Mouse (Mus musculus): ENCODE data around the gene Dmap1. TPM values are rescaled to one million over a fixed set of nuclear protein-coding genes. Genes with fewer than 3 reads are reported as not detected.
A peak's percentile ranks its signal among the peaks of the same experiment; 100 is the strongest.

Dmap1 gene
- polyA plus RNA-seq, 1 experiment from 2014 or later: 85.3 TPM

DNA sequence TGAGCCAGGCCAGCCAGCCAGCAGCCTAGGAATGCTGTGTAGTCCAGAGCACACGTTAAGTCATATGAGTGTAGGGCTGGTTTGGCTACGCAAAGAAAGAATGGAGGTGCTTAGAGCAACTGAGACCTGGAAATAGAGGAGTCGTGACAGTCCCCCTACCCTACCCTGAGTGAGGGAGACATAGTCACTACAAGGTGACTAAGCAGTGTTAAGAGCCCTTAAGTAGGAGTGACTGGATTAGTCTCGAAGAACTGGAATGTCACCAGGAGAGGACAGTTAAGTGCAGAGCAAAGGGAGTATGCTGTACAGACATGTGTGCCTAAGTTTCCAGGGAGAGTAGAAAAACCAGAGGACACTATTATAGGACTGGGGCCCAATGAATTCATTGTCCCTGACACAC lies 45.9 kb downstream of the Dmap1 start:
- Histone ChIP-seq H3K9me3 (ENCODE audit: control insufficient read depth, low read length) (no peaks in the 10 kb centered on the region), H3K36me3 (ENCODE audit: control insufficient read depth, insufficient read depth, low read length) (no peaks in the 10 kb centered on the region), H3K27ac (ENCODE audit: low read depth, low read length) (no peak overlapping the region), H3K27me3 (ENCODE audit: control insufficient read depth, insufficient read depth, low read length) (no peaks in the 10 kb centered on the region), H3K4me1 (ENCODE audit: control insufficient read depth, insufficient read depth, low read length) (0 out of 2 replicates have a peak, but pooled peaks cover 2% of the 10 kb centered on the region), H3K4me2 (ENCODE audit: low read depth) (no peak overlapping the region), H3K4me3 (ENCODE audit: low read depth, low read length) (no peak overlapping the region), H3K9ac (ENCODE audit: low read length) (no peak overlapping the region)
- no peak for ATAC-seq (ENCODE audit: insufficient read depth, low FRiP score, low TSS enrichment)
- no peak for DNase-seq (ENCODE audit: low spot score)
- 92% methylated on average over 4 of the region's 4 CpGs for WGBS

DNA sequence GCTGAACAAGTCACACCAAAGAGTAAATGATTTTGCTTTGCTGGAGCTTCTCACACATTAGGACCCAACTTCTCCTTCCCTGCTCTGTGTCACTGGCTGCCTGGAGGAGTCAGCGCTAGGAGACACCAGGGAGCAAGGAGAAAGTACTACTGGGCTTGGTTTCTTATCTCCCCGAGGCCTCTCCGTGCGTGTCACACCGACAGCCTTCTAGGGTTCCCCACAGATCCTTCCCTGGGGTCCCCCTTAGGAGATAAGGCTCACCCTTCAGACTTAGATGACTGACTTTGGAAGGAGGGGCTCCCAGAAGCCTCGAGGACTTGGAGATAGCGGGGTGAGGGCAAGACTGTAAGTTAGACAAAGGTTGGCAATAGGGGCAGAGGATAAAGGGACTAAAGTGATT lies 47.4 kb downstream of the Dmap1 start:
- H3K9ac ChIP-seq (ENCODE audit: low read length): no peak overlapping the region
- 90% methylated on average over 7 of the region's 7 CpGs for WGBS
- no peak overlapping the region for H3K27ac ChIP-seq (ENCODE audit: low read depth, low read length)
- H3K9me3 ChIP-seq (ENCODE audit: control insufficient read depth, low read length): no peaks in the 10 kb centered on the region
- H3K4me3 ChIP-seq (ENCODE audit: low read depth, low read length): no peak overlapping the region
- peaks cover 8% of the 10 kb centered on the region; the same call in 1 of the 2 replicates for H3K4me1 ChIP-seq (ENCODE audit: control insufficient read depth, insufficient read depth, low read length)
- no peak for DNase-seq (ENCODE audit: low spot score)
- ATAC-seq (ENCODE audit: insufficient read depth, low FRiP score, low TSS enrichment): no peak
- H3K4me2 ChIP-seq (ENCODE audit: low read depth): no peak overlapping the region
- no peaks in the 10 kb centered on the region for H3K36me3 ChIP-seq (ENCODE audit: control insufficient read depth, insufficient read depth, low read length)
- H3K27me3 ChIP-seq (ENCODE audit: control insufficient read depth, insufficient read depth, low read length): no peaks in the 10 kb centered on the region

DNA sequence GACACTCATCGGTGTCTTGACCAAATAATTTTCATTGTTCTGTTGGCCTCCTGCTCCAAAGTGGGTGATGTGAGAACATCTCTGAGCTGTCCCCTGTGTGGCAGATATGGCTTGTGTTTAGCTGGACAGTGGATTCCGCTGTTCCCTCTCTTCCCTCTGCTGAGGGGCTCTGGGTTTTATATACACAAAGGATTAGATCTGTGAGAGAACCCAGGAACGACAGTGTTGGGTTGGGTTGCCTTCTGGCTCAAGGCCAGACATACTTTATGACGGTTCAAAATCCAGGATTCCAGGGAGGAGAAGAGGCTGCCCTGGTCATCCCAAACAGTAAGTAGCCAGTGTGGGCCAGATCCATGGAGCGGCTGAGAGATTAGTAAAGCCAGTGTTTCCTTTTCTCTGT lies 48.5 kb downstream of the Dmap1 start:
- Histone ChIP-seq H3K4me1 (ENCODE audit: control insufficient read depth, insufficient read depth, low read length) (peaks cover 8% of the 10 kb centered on the region; the same call in 1 of the 2 replicates), H3K9ac (ENCODE audit: low read length) (no peak overlapping the region), H3K4me2 (ENCODE audit: low read depth) (no peak overlapping the region), H3K27me3 (ENCODE audit: control insufficient read depth, insufficient read depth, low read length) (no peaks in the 10 kb centered on the region), H3K36me3 (ENCODE audit: control insufficient read depth, insufficient read depth, low read length) (no peaks in the 10 kb centered on the region), H3K4me3 (ENCODE audit: low read depth, low read length) (no peak overlapping the region), H3K9me3 (ENCODE audit: control insufficient read depth, low read length) (no peaks in the 10 kb centered on the region), H3K27ac (ENCODE audit: low read depth, low read length) (no peak overlapping the region)
- ATAC-seq (ENCODE audit: insufficient read depth, low FRiP score, low TSS enrichment) (no peak), DNase-seq (ENCODE audit: low spot score) (no peak)
- WGBS: 81% methylated on average over 5 of the region's 5 CpGs

GRCm38 (mm10) chr4:117630053-117630670 lies 51.9 kb downstream of the Dmap1 start:
- Histone ChIP-seq H3K9me3 (ENCODE audit: control insufficient read depth, low read length) (no peaks in the 10 kb centered on the region), H3K36me3 (ENCODE audit: control insufficient read depth, insufficient read depth, low read length) (no peaks in the 10 kb centered on the region), H3K4me3 (ENCODE audit: low read depth, low read length) (no peak overlapping the region), H3K27me3 (ENCODE audit: control insufficient read depth, insufficient read depth, low read length) (no peaks in the 10 kb centered on the region), H3K4me2 (ENCODE audit: low read depth) (no peak overlapping the region), H3K9ac (ENCODE audit: low read length) (0 out of 2 replicates have a peak overlapping the region, but pooled peaks have one; percentile 6), H3K4me1 (ENCODE audit: control insufficient read depth, insufficient read depth, low read length) (peaks cover 6% of the 10 kb centered on the region; the same call in 1 of the 2 replicates), H3K27ac (ENCODE audit: low read depth, low read length) (no peak overlapping the region)
- WGBS: 32% methylated on average over 6 of the region's 6 CpGs
- ATAC-seq (ENCODE audit: insufficient read depth, low FRiP score, low TSS enrichment) (no peak), DNase-seq (ENCODE audit: low spot score) (no peak)

DNA sequence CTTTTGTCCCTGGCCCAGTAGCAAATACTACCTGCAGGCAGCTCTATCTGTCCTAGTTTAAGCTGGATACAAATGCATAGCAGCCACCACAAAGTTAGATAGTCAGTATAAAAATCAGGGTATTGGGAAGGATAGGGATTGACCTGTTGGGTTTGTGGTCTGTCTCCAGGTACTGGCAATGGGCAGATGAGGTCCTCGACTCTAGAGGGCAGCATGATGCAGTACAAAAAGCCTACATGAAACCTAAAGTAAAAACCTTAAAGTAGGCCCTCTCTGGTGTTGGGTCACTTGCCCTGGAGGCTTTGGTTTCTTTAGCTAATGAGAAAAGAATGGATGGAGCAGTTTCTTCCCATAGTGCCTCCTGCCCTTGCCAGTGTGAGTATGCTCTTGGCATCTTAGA lies 53.6 kb downstream of the Dmap1 start:
- no peak overlapping the region for H3K9ac ChIP-seq (ENCODE audit: low read length)
- ATAC-seq (ENCODE audit: insufficient read depth, low FRiP score, low TSS enrichment) (no peak), DNase-seq (ENCODE audit: low spot score) (no peak)
- H3K36me3 ChIP-seq (ENCODE audit: control insufficient read depth, insufficient read depth, low read length): no peaks in the 10 kb centered on the region
- no peak overlapping the region for H3K4me3 ChIP-seq (ENCODE audit: low read depth, low read length)
- H3K9me3 ChIP-seq (ENCODE audit: control insufficient read depth, low read length): no peaks in the 10 kb centered on the region
- H3K27ac ChIP-seq (ENCODE audit: low read depth, low read length): no peak overlapping the region
- no peak overlapping the region for H3K4me2 ChIP-seq (ENCODE audit: low read depth)
- WGBS: 33% methylated on average over 1 of the region's 1 CpGs
- no peaks in the 10 kb centered on the region for H3K27me3 ChIP-seq (ENCODE audit: control insufficient read depth, insufficient read depth, low read length)
- H3K4me1 ChIP-seq (ENCODE audit: control insufficient read depth, insufficient read depth, low read length): peaks cover 6% of the 10 kb centered on the region; the same call in 1 of the 2 replicates

Other genes starting within 250 kb of the Dmap1 start
- 73.5 and 76.8 TPM in 2 replicates for gene Rnf220, start 185.2 kb downstream of the Dmap1 start, polyA plus RNA-seq (2014; fragmentation: Nextera tagmentation; extraction: Ambion mirVana)
- gene Eri3, start 131.9 kb downstream of the Dmap1 start, polyA plus RNA-seq (2014; fragmentation: Nextera tagmentation; extraction: Ambion mirVana): 130 and 135 TPM in 2 replicates
- not detected in 2 replicates for gene Gm12845, start 42.1 kb upstream of the Dmap1 start, polyA plus RNA-seq (2014; fragmentation: Nextera tagmentation; extraction: Ambion mirVana)
- not detected in 2 replicates for gene Klf17, start 83.4 kb upstream of the Dmap1 start, polyA plus RNA-seq (2014; fragmentation: Nextera tagmentation; extraction: Ambion mirVana)
- 7.4 and 8.4 TPM in 2 replicates for gene Slc6a9, start 152.2 kb upstream of the Dmap1 start, polyA plus RNA-seq (2014; fragmentation: Nextera tagmentation; extraction: Ambion mirVana)
- gene Ccdc24, start 190.3 kb upstream of the Dmap1 start, polyA plus RNA-seq (2014; fragmentation: Nextera tagmentation; extraction: Ambion mirVana): 0.81 and 1.8 TPM in 2 replicates
- gene B4galt2, start 201.2 kb upstream of the Dmap1 start, polyA plus RNA-seq (2014; fragmentation: Nextera tagmentation; extraction: Ambion mirVana): 30.9 and 32.1 TPM in 2 replicates
- gene Atp6v0b, start 205.1 kb upstream of the Dmap1 start, polyA plus RNA-seq (2014; fragmentation: Nextera tagmentation; extraction: Ambion mirVana): 235 and 249 TPM in 2 replicates
- gene Dph2, start 209.8 kb upstream of the Dmap1 start, polyA plus RNA-seq (2014; fragmentation: Nextera tagmentation; extraction: Ambion mirVana): 23.8 and 25.0 TPM in 2 replicates
- 56.3 and 67.0 TPM in 2 replicates for gene Ipo13, start 232.7 kb upstream of the Dmap1 start, polyA plus RNA-seq (2014; fragmentation: Nextera tagmentation; extraction: Ambion mirVana)
- gene Artn, start 247.5 kb upstream of the Dmap1 start, polyA plus RNA-seq (2014; fragmentation: Nextera tagmentation; extraction: Ambion mirVana): 1.5 and 1.7 TPM in 2 replicates